Mouse (Mus musculus) liver, embryonic 16.5 days (tissue): ENCODE results near the gene Cgnl1. TPM values are rescaled to one million over a fixed set of nuclear protein-coding genes. Genes with fewer than 3 reads are reported as not detected.

ENCODE experiments used
- ATAC-seq: fragments of 200-750 bp; cut with Nextera tagmentation; 2 replicates; pipeline ENCODE4 v1.8.0; 2017; ENCODE audit warnings: low read depth, mild to moderate bottlenecking, moderate number of reproducible peaks, moderate library complexity
- H3K27ac ChIP-seq: fragments of 300-500 bp; sonication (generic); 2 replicates; pipeline ENCODE4 v1.5.1; 2014; ENCODE audit warnings: mild to moderate bottlenecking, low read length
- H3K27me3 ChIP-seq: fragments of 300-500 bp; sonication (generic); 2 replicates; pipeline ENCODE4 v1.6.1; 2014; ENCODE audit warnings: low read depth, low read length, mixed read lengths; ENCODE audit not compliant: control insufficient read depth, insufficient read depth
- H3K36me3 ChIP-seq: fragments of 300-500 bp; sonication (generic); 2 replicates; pipeline ENCODE4 v1.6.1; 2014; ENCODE audit warnings: mild to moderate bottlenecking; ENCODE audit not compliant: control insufficient read depth, insufficient read depth
- H3K4me1 ChIP-seq: fragments of 300-500 bp; sonication (generic); 2 replicates; pipeline ENCODE4 v1.6.1; 2014; ENCODE audit warnings: low read depth, low read length, mixed read lengths; ENCODE audit not compliant: control insufficient read depth
- H3K4me2 ChIP-seq: fragments of 300-500 bp; sonication (generic); 2 replicates; pipeline ENCODE4 v1.6.1; 2014; ENCODE audit warnings: low read depth, low read length, mixed read lengths
- H3K4me3 ChIP-seq: fragments of 300-500 bp; sonication (generic); 2 replicates; pipeline ENCODE4 v1.5.1; 2014; ENCODE audit warnings: low read depth, mild to moderate bottlenecking, low read length
- H3K9ac ChIP-seq: fragments of 300-500 bp; sonication (generic); 2 replicates; pipeline ENCODE4 v1.6.1; 2014; ENCODE audit warnings: low read depth, low read length
- H3K9me3 ChIP-seq: fragments of 300-500 bp; sonication (generic); replicated peaks from 2 replicates; pipeline ENCODE4 v1.6.1; 2016; ENCODE audit warnings: low read length; ENCODE audit not compliant: control insufficient read depth
- WGBS: fragments of 180-500 bp; shearing (Covaris S2); extraction: QIAGEN DNeasy Blood & Tissue Kit; methylation state at CpG from one replicate; pipeline ENCODE4 v1.1.7; 2014; ENCODE audit not compliant: insufficient replicate concordance; 5-methylcytosine and 5-hydroxymethylcytosine counted together
- polyA plus RNA-seq: library from polyadenylated mRNA; unstranded; fragments of >200 nt; fragmentation: Nextera tagmentation; extraction: Ambion mirVana; gene quantifications from 2 replicates; pipeline ENCODE4 v1.2.1, GENCODE M21; 2015

The Cgnl1 gene
- polyA plus RNA-seq, 1 experiment from 2014 or later = 2.6 TPM

DNA sequence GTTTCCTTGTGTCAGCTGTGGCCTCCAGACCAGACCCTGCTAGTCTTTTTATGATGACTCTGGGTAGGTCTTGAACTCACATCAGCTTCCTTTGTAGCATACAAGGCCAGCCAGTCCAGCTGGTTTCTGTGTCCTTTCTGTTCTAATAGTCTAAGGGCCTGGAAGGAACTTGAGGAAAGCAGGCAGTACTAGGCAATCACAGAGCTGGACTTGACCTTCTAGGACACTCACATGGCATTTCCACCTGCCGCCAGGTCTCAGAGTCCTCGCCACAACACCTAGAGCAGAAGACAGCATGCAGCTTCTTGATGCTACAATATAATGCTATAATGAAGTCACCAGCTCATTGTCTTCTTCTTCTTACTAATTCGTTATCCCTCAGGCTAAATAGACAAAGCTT lies 106.5 kb downstream of the Cgnl1 start:
- peaks cover 13% of the 10 kb centered on the region for H3K4me1 ChIP-seq
- ATAC-seq = no peak
- H3K4me2 ChIP-seq = no peak overlapping the region
- 73% methylated on average over 3 of the region's 3 CpGs for WGBS
- H3K27me3 ChIP-seq = no peaks in the 10 kb centered on the region
- H3K4me3 ChIP-seq = no peak overlapping the region
- H3K9ac ChIP-seq = no peak overlapping the region
- no peaks in the 10 kb centered on the region for H3K9me3 ChIP-seq
- no peak overlapping the region for H3K27ac ChIP-seq
- H3K36me3 ChIP-seq = no peaks in the 10 kb centered on the region

GRCm38 (mm10) chr9:71663421-71664217 lies 107.8 kb downstream of the Cgnl1 start:
- Histone ChIP-seq H3K4me3 (no peak overlapping the region), H3K27me3 (no peaks in the 10 kb centered on the region), H3K4me2 (no peak overlapping the region), H3K9ac (no peak overlapping the region), H3K36me3 (no peaks in the 10 kb centered on the region), H3K27ac (peak overlapping the region; percentile 15; the same call in 1 of the 2 replicates), H3K9me3 (no peaks in the 10 kb centered on the region), H3K4me1 (peaks cover 18% of the 10 kb centered on the region)
- WGBS = 49% methylated on average over 11 of the region's 11 CpGs
- ATAC-seq = peak; percentile 81

GRCm38 (mm10) chr9:71660540-71660939 lies 110.9 kb downstream of the Cgnl1 start:
- Histone ChIP-seq H3K4me1 (peaks cover 14% of the 10 kb centered on the region), H3K9ac (no peak overlapping the region), H3K4me2 (no peak overlapping the region), H3K27me3 (no peaks in the 10 kb centered on the region), H3K9me3 (no peaks in the 10 kb centered on the region), H3K4me3 (no peak overlapping the region), H3K36me3 (no peaks in the 10 kb centered on the region), H3K27ac (no peak overlapping the region)
- ATAC-seq = peak; percentile 35; the same call in 1 of the 2 replicates
- WGBS = 18% methylated on average over 9 of the region's 9 CpGs

- 0 out of 2 replicates have a peak overlapping the region, but pooled peaks have one; percentile 18 for H3K27ac ChIP-seq
- WGBS = 32% methylated on average over 5 of the region's 5 CpGs
Observed at GRCm38 (mm10) chr9:71659681-71660080, 111.7 kb downstream of the Cgnl1 start.

DNA sequence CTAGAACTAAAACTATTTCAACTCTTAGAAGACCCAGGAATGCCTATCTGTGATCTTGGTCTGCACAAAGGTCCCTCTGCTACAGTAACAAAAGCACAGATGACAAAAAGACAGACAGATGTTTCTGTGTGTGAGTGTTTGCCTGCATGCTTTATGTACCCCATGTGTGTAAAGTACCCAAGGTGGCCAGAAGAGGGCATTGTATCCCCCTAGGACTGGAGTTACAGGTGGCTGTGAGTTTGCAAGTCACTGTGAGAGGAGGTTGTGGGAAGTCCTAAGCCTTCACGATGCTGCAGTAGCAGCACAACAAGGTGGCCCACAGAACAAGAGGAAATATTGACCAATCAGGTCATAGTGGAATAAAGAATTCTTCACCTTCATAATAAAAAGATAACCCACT lies 114.2 kb downstream of the Cgnl1 start:
- no peak overlapping the region for H3K27ac ChIP-seq
- no peak overlapping the region for H3K9ac ChIP-seq
- no peak overlapping the region for H3K4me2 ChIP-seq
- WGBS = 68% methylated on average over 1 of the region's 1 CpGs
- H3K9me3 ChIP-seq = no peaks in the 10 kb centered on the region
- no peak overlapping the region for H3K4me3 ChIP-seq
- H3K36me3 ChIP-seq = no peaks in the 10 kb centered on the region
- no peaks in the 10 kb centered on the region for H3K27me3 ChIP-seq
- no peak for ATAC-seq
- peaks cover 14% of the 10 kb centered on the region for H3K4me1 ChIP-seq

More at GRCm38 (mm10) chr9:71659681-71660080, 111.7 kb downstream of the Cgnl1 start:
- Histone ChIP-seq H3K36me3 (no peaks in the 10 kb centered on the region), H3K9me3 (no peaks in the 10 kb centered on the region), H3K27me3 (no peaks in the 10 kb centered on the region), H3K9ac (no peak overlapping the region), H3K4me2 (no peak overlapping the region), H3K4me3 (no peak overlapping the region), H3K4me1 (peaks cover 14% of the 10 kb centered on the region)
- ATAC-seq = no peak

- ATAC-seq = no peak
Observed at GRCm38 (mm10) chr9:71654861-71655260, 116.5 kb downstream of the Cgnl1 start.

DNA sequence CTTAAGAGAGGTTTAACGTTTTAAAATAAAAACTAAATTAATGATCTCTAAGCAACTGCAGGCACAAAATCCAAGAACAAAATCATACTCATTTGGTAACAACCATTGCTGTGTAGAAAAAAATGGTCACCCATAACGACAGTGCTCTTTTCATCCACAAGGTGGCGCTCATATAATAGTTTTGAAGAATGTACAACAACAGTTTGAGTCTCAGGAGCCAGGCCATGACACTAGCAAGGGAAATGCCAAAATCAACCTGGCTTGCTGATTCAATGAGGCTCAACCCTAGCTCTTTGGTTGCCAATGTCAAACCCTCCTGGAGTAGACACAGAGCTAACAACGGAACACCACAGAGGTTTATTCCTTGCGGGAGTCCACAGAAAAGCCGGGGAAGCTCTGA lies 125.3 kb downstream of the Cgnl1 start:
- 32% methylated on average over 6 of the region's 6 CpGs for WGBS
- H3K27me3 ChIP-seq = no peaks in the 10 kb centered on the region
- H3K9ac ChIP-seq = no peak overlapping the region
- no peak overlapping the region for H3K4me2 ChIP-seq
- H3K36me3 ChIP-seq = no peaks in the 10 kb centered on the region
- no peaks in the 10 kb centered on the region for H3K9me3 ChIP-seq
- no peak overlapping the region for H3K4me3 ChIP-seq
- no peak overlapping the region for H3K27ac ChIP-seq
- no peaks in the 10 kb centered on the region for H3K4me1 ChIP-seq
- no peak for ATAC-seq

More at GRCm38 (mm10) chr9:71654861-71655260, 116.5 kb downstream of the Cgnl1 start:
- Histone ChIP-seq H3K9ac (no peak overlapping the region), H3K27me3 (no peaks in the 10 kb centered on the region), H3K27ac (no peak overlapping the region), H3K4me3 (no peak overlapping the region), H3K4me2 (no peak overlapping the region), H3K4me1 (peaks cover 5% of the 10 kb centered on the region), H3K36me3 (no peaks in the 10 kb centered on the region), H3K9me3 (no peaks in the 10 kb centered on the region)
- whole genome bisulfite sequencing = 45% methylated on average over 3 of the region's 3 CpGs

- H3K36me3 ChIP-seq = no peaks in the 10 kb centered on the region
- H3K27ac ChIP-seq = no peak overlapping the region
- no peak overlapping the region for H3K4me3 ChIP-seq
- no peaks in the 10 kb centered on the region for H3K4me1 ChIP-seq
- H3K27me3 ChIP-seq = no peaks in the 10 kb centered on the region
- no peak overlapping the region for H3K9ac ChIP-seq
- ATAC-seq = no peak
- 74% methylated on average over 4 of the region's 4 CpGs for WGBS
- H3K9me3 ChIP-seq = no peaks in the 10 kb centered on the region
- H3K4me2 ChIP-seq = no peak overlapping the region
Observed at GRCm38 (mm10) chr9:71643611-71644010, 127.8 kb downstream of the Cgnl1 start.

DNA sequence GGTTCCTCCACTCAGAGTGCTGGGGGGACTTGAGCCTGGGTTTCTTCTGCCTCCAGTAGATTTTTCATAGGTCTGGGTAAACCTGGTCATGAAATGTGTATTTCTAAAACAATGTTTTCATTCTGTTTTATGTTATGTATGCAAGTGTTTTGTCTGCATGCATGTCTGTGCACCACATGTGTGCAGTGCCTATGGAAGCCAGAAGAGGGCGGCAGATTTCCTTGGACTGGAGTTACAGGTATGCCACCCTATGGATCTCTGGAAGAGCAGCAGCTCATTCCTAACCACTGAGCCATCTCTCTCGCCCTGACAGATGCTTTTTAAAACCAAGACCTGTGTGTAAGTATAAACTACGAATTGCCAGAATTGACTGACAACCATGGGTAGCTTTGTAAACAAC lies 129.1 kb downstream of the Cgnl1 start:
- Histone ChIP-seq H3K4me3 (no peak overlapping the region), H3K4me2 (no peak overlapping the region), H3K4me1 (no peaks in the 10 kb centered on the region), H3K27ac (no peak overlapping the region), H3K9me3 (no peaks in the 10 kb centered on the region), H3K9ac (no peak overlapping the region), H3K36me3 (no peaks in the 10 kb centered on the region), H3K27me3 (no peaks in the 10 kb centered on the region)
- 59% methylated on average over 3 of the region's 3 CpGs for WGBS
- ATAC-seq = no peak
